Mouse (Mus musculus) monocyte, adult 59 days (primary cell): ENCODE measurements around the gene Rsl24d1. TPM values are rescaled to one million over a fixed set of nuclear protein-coding genes. Genes with fewer than 3 reads are reported as not detected.

ENCODE experiments used
- total RNA-seq, 2 experiments: library from RNA; stranded (reverse); gene quantifications; one replicate each; pipeline ENCODE4 v1.2.4; 2023

Rsl24d1 gene
- 10 to 100 TPM; 50.2 to 51.4 TPM for total RNA-seq

DNA sequence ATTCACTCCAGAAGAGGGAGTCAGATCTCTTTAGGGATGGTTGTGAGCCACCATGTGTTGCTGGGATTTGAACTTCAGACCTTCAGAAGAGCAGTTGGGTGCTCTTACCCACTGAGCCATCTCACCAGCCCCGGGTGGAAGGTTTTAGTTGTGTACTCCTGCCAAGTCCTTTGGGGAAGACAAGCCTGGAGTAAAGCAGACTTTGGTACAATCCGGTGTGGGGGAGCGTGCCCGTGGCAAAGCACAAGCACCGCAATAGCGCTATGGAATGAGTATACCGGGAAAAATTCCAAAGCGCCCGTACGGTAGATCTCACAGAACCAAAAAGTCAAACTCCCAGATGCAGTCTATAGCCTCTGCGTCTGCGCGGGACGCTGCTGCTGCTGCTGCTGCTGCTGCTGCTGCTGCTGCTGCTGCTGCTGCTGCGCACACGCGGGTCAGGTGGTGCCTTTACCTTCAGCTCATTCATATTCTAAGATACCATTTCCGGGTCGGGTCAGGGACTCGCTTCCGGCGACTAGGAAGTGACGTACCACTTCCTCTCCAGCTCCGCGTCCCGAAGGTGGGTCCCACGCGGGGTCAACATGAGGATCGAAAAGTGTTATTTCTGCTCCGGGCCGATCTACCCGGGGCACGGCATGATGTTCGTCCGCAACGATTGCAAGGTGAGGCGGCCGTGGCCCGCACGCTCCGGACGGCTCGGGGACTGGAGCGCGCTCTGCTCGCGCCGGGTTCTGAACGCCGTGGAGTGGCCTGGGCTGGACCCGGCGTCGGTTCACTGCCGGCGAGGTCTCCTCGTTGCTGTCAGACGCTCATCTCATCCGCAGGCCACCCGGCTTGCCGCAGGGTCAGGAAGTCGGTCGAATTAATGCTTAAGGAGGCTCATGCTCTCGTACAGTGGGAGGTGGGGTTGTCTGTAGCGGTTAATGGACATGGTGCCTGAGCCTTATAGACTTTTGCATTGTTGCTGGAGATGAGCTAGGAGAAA lies at the start of gene Rsl24d1:
Rsl24d1 (plus strand) TSS at position 508 of the 988 bp plus-strand sequence.

GRCm38 (mm10) chr9:73101536-73101935 lies 11.7 kb upstream of the Rsl24d1 start, which contains the start of gene Khdc3:
Gene Khdc3 (plus strand): TSS chr9:73101836.

GRCm38 (mm10) chr9:73102181-73102580 lies 11.0 kb upstream of the Rsl24d1 start, which contains the start of gene Gm20509:
Gene Gm20509 (plus strand): TSS chr9:73102470.

Other genes starting within 250 kb of the Rsl24d1 start
- gene Pygo1, start 187.8 kb upstream of the Rsl24d1 start, total RNA-seq = not detected
- not detected for gene Dyx1c1, start 154.6 kb upstream of the Rsl24d1 start, total RNA-seq
- gene Gm44503, start 154.6 kb upstream of the Rsl24d1 start, total RNA-seq = under 1 TPM; 0.12 to 0.37 TPM
- 1 to 10 TPM; 2.0 to 2.7 TPM for gene Ccpg1os, start 128.0 kb upstream of the Rsl24d1 start, total RNA-seq
- gene Ccpg1, start 128.0 kb upstream of the Rsl24d1 start, total RNA-seq = 100 to 1,000 TPM; 115 to 119 TPM
- 10 to 100 TPM; 10.2 to 10.4 TPM for gene Pigb, start 73.0 kb upstream of the Rsl24d1 start, total RNA-seq
- gene Rab27a, start 68.6 kb upstream of the Rsl24d1 start, total RNA-seq = 10 to 100 TPM; 42.2 to 46.5 TPM
- 1 to 10 TPM; 2.9 to 3.9 TPM for gene Khdc3, start 11.6 kb upstream of the Rsl24d1 start, total RNA-seq
- not detected for gene Gm20509, start 11.0 kb upstream of the Rsl24d1 start, total RNA-seq